Mouse (Mus musculus) spleen, adult 12 weeks (tissue): Measurements from ENCODE around the gene Gm2035.
"Not testable (repeated sequence)": the region's sequence is repeated elsewhere in the genome, so short reads cannot be mapped to it uniquely, and the experiment has no call there.

Experiments
- DNase-seq: peaks from one replicate; pipeline ENCODE4 v3.0.0; 2022; ENCODE audit warnings: low spot score

Gm2035 gene

DNA sequence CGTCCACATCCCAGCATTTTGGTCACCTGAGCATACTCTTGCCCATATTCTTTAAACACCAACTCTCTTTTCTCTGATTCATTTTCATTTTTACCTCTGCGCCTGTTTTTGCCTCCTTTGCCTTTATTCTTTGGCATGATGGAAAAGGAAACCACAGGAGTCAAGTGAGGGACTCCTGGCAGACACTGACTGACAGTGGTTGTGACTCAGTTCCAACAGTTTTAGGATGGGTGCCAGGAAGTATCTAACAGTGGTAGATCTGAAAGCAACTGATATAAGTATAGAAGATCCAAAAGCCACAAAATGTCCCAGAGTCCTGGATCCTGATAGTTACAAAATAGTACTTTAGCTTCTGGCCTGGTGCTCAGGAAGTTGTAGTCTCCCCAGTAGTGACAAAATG is at the start of gene Gm2035:
Gene Gm2035, minus strand, starts transcription at position 137 of the 400 bp plus-strand sequence.
- DNase-seq, result not testable (repeated sequence)

DNA sequence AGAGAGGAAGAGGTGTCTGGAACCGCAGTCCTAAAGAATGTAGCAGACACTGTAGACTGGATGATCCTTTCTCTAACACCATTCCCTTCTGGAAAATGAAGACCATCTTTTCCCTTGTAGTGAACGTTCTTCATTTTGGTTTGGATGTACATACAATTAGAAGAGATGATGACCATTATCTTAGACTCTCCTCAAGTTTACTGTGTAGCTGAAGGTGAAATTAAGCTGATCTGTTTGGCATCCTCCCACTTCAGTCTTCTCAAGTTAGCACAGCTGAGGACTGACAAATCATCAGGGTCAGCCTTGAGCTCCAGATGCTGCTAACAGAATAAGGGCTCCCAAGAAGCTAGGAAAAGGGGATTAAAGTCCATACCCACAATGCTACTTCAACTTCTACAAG is 34.1 kb upstream of the Gm2035 start, which contains the start of gene Gm2042:
Gene Gm2042, plus strand, starts transcription at position 301 of the 400 bp plus-strand sequence.
- not testable (repeated sequence) for DNase-seq

DNA sequence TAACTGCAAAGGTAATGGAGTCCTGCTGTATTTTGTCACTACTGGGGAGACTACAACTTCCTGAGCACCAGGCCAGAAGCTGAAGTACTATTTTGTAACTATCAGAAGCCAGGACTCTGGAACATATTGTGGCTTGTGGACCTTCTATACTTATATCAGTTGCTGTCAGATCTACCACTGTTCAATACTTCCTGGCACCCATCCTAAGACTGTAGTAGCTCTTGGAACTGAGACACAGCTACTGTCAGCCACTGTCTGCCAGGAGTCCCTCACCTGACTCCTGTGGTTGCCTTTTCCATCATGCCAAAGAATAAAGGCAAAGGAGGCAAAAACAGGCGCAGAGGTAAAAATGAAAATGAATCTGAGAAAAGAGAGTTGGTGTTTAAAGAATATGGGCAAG is 24.6 kb downstream of the Gm2035 start, which contains the start of gene Gm2022:
Gene Gm2022, plus strand, starts transcription at position 301 of the 400 bp plus-strand sequence.
- not testable (repeated sequence) for DNase-seq

DNA sequence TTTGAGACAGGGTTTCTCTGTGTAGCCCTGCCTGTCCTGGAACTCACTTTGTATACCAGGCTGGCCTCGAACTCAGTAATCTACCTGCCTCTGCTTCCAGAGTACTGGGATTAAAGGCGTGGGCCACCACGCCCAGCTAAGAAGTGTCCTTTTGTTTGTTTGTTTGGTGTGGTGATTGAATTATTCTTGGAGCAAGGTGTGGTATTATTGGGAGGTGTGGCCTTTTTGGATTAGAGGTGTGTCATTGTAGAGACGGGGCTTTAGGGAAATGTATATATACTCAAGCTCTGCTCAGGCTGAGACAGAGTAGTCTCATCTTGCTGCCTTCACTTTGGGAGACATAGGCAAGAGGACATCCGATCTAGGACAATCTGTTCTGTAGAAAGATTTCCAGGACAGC is 45.9 kb downstream of the Gm2035 start, which contains the start of gene Gm2016:
Gene Gm2016, plus strand, starts transcription at position 301 of the 400 bp plus-strand sequence.
- DNase-seq, result not testable (repeated sequence)
